Mouse (Mus musculus) MEL (cell line): ENCODE data around the gene Slc30a2.

ENCODE experiments used
- POLR2A ChIP-seq, 2 experiments: IDR thresholded peaks; 2 replicates each; pipeline ENCODE4 v1.6.1; 2011 to 2012; ENCODE audit warnings: low read length in 2 of 2, mild to moderate bottlenecking in 2 of 2, control low read depth in 1 of 2, improper control_type of control experiment in 1 of 2, low read depth in 1 of 2, moderate library complexity in 1 of 2; ENCODE audit not compliant: control insufficient read depth in 1 of 2, insufficient read depth in 1 of 2, poor library complexity in 1 of 2
- TAL1 ChIP-seq: IDR thresholded peaks from 2 replicates; pipeline ENCODE4 v1.6.1; 2012; ENCODE audit warnings: mild to moderate bottlenecking, inconsistent platforms, low read length, moderate library complexity, mixed read lengths

DNA sequence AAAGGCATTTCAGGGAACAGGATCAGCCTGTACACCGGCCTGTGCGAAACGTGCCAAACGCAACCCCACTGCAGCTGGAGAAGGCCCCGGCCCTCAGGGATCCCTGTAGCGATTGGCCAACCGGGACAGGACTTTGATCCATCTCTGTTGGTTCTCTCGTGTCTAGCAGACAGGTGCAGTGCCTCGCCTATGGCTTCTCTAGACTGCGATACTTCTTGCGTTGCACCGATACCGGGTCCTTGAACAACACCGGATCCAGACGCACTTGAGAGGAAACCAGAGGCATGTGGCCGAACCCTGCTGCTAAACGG is 14.4 kb downstream of the Slc30a2 start:
- TF ChIP-seq TAL1 (no peak), POLR2A (IDR thresholded peaks at IDR 0.05; ENCODE audit: control insufficient read depth in 1 of 2, insufficient read depth in 1 of 2, low read depth in 1 of 2, low read length in 2 of 2, poor library complexity in 1 of 2) (no peak)
